Mouse (Mus musculus) gastrocnemius, postnatal 25 days (tissue): ENCODE data around the gene Rpl35a. TPM values are rescaled to one million over a fixed set of nuclear protein-coding genes. Genes with fewer than 3 reads are reported as not detected.
"Not testable (repeated sequence)": the region's sequence is repeated elsewhere in the genome, so short reads cannot be mapped to it uniquely, and the experiment has no call there.

ENCODE experiments used
- DNase-seq: peaks from one replicate; pipeline ENCODE4 v3.0.0; 2022
- total RNA-seq, 2 experiments: library from RNA; stranded (reverse); gene quantifications; 1 replicate in 1 of 2; 2 replicates in 1 of 2; pipeline ENCODE4 v1.2.3; 2021

Gene Rpl35a
- total RNA-seq, 2 experiments from 2014 or later = 203 to 249 TPM

- DNase-seq = not testable (repeated sequence)
These were observed 1.3 kb upstream of the Rpl35a start for GRCm38 (mm10) chr16:33054927-33055326.

- no peak for DNase-seq
These were observed 598 bp upstream of the Rpl35a start for GRCm38 (mm10) chr16:33055655-33056054.

- no peak for DNase-seq
These were observed 533 bp downstream of the Rpl35a start for GRCm38 (mm10) chr16:33056786-33057185.

GRCm38 (mm10) chr16:33058033-33058432, 1.8 kb downstream of the Rpl35a start:
- no peak for DNase-seq

- not testable (repeated sequence) for DNase-seq
These were observed 2.4 kb downstream of the Rpl35a start for GRCm38 (mm10) chr16:33058656-33059055.

- DNase-seq = no peak
These were observed 3.2 kb downstream of the Rpl35a start for GRCm38 (mm10) chr16:33059471-33059870.

GRCm38 (mm10) chr16:33060926-33061325, 4.7 kb downstream of the Rpl35a start:
- no peak for DNase-seq

GRCm38 (mm10) chr16:33061400-33061799, 5.1 kb downstream of the Rpl35a start:
- no peak for DNase-seq

- DNase-seq = peak; percentile 93
These were observed 5.9 kb downstream of the Rpl35a start, which contains the start of gene Lmln for GRCm38 (mm10) chr16:33062024-33062681. Lmln (plus strand) TSS chr16:33062521.

- DNase-seq = no peak
These were observed 6.5 kb downstream of the Rpl35a start for GRCm38 (mm10) chr16:33062682-33063131.

- DNase-seq = no peak
These were observed 7.0 kb downstream of the Rpl35a start for GRCm38 (mm10) chr16:33063267-33063666.

GRCm38 (mm10) chr16:33064636-33065035, 8.4 kb downstream of the Rpl35a start:
- no peak for DNase-seq

GRCm38 (mm10) chr16:33070928-33071327, 14.7 kb downstream of the Rpl35a start:
- no peak for DNase-seq

GRCm38 (mm10) chr16:33072871-33073557, 16.8 kb downstream of the Rpl35a start:
- no peak for DNase-seq

GRCm38 (mm10) chr16:33074967-33075366, 18.7 kb downstream of the Rpl35a start:
- no peak for DNase-seq

- no peak for DNase-seq
These were observed 19.8 kb downstream of the Rpl35a start for GRCm38 (mm10) chr16:33076078-33076477.

- no peak for DNase-seq
These were observed 20.9 kb downstream of the Rpl35a start for GRCm38 (mm10) chr16:33077069-33077627.

GRCm38 (mm10) chr16:33080063-33080462, 23.8 kb downstream of the Rpl35a start:
- no peak for DNase-seq

GRCm38 (mm10) chr16:33082951-33083350, 26.7 kb downstream of the Rpl35a start:
- DNase-seq = no peak

GRCm38 (mm10) chr16:33083996-33084395, 27.7 kb downstream of the Rpl35a start:
- no peak for DNase-seq

GRCm38 (mm10) chr16:33085666-33086065, 29.4 kb downstream of the Rpl35a start:
- no peak for DNase-seq
